Comparison of ENCODE assay signal across 10 mouse cellular contexts in genomic region chr3:151001881-151002412, GRCm38 (mm10).
A peak's percentile ranks its signal among the peaks of the same experiment; 100 is the strongest.
DNase-seq lines count a peak whose midpoint lies in the region; ATAC-seq and TF ChIP-seq lines count a peak whose summit lies in the region.
"Had no signal": no experiment of that assay in that cellular context is flagged by ENCODE, and none has a peak within 500 bp of the region (broad histone marks: within the 10 kb centered on the region; RNA-seq: fewer than 3 reads in every experiment).

No protein-coding gene starts in this region.

- H3K4me3 ChIP-seq in kidney, postnatal 0 days (replicated peaks; ENCODE audit: low read depth, low read length) = no peak overlapping the region
- H3K4me3 ChIP-seq in kidney, embryonic 15.5 days (replicated peaks) = no peak overlapping the region
- no peak overlapping the region for H3K4me3 ChIP-seq in midbrain, embryonic 12.5 days
- H3K4me3 ChIP-seq: embryonic facial prominence, embryonic 15.5 days; limb, embryonic 15.5 days had no signal

- DNase-seq in kidney, postnatal 0 days (ENCODE audit: low spot score) = peak; percentile 45
- peak; percentile 10 for DNase-seq in ZHBTc4 (ENCODE audit: low read depth, low spot score)
- peak; percentile 5 for DNase-seq in layer of hippocampus, adult 9-11 months
- DNase-seq in thymus, postnatal 14 days = no peak
- no peak for DNase-seq in thymus, adult 18-20 months

- WGBS in kidney, postnatal 0 days = 22% methylated on average over 6 of the region's 6 CpGs
- 20% methylated on average over 6 of the region's 6 CpGs for WGBS in kidney, embryonic 15.5 days
- 40% methylated on average over 6 of the region's 6 CpGs for WGBS in midbrain, embryonic 12.5 days

- peak; percentile 25; the same call in 1 of the 2 replicates for ATAC-seq in kidney, postnatal 0 days (replicated peaks; ENCODE audit: low FRiP score, low read depth)
- no peak for ATAC-seq in kidney, embryonic 15.5 days (replicated peaks; ENCODE audit: low FRiP score)
- peak; percentile 65 for ATAC-seq in common myeloid progenitor, adult 5-6 weeks (replicated peaks; ENCODE audit: low read depth, poor library complexity, severe bottlenecking)
- 0 out of 2 replicates have a peak, but pooled peaks have one; percentile 55 for ATAC-seq in midbrain, embryonic 12.5 days (ENCODE audit: low FRiP score, low read depth)

- H3K36me3 ChIP-seq in kidney, postnatal 0 days (ENCODE audit: insufficient read depth, low read length) = no peaks in the 10 kb centered on the region
- no peaks in the 10 kb centered on the region for H3K36me3 ChIP-seq in kidney, embryonic 15.5 days
- no peaks in the 10 kb centered on the region for H3K36me3 ChIP-seq in midbrain, embryonic 12.5 days
- H3K36me3 ChIP-seq: embryonic facial prominence, embryonic 15.5 days; limb, embryonic 15.5 days had no signal

- no peak overlapping the region for H3K9ac ChIP-seq in kidney, postnatal 0 days (ENCODE audit: low read depth, low read length)
- no peak overlapping the region for H3K9ac ChIP-seq in kidney, embryonic 15.5 days
- H3K9ac ChIP-seq in midbrain, embryonic 12.5 days (replicated peaks) = no peak overlapping the region
- H3K9ac ChIP-seq: embryonic facial prominence, embryonic 15.5 days; limb, embryonic 15.5 days had no signal

- no peak overlapping the region for H3K27ac ChIP-seq in kidney, postnatal 0 days
- no peak overlapping the region for H3K27ac ChIP-seq in kidney, embryonic 15.5 days
- no peak overlapping the region for H3K27ac ChIP-seq in midbrain, embryonic 12.5 days (replicated peaks)
- H3K27ac ChIP-seq: embryonic facial prominence, embryonic 15.5 days; limb, embryonic 15.5 days had no signal

- no peaks in the 10 kb centered on the region for H3K27me3 ChIP-seq in kidney, postnatal 0 days (ENCODE audit: insufficient read depth, low read length)
- no peaks in the 10 kb centered on the region for H3K27me3 ChIP-seq in kidney, embryonic 15.5 days
- H3K27me3 ChIP-seq in midbrain, embryonic 12.5 days = no peaks in the 10 kb centered on the region
- H3K27me3 ChIP-seq: embryonic facial prominence, embryonic 15.5 days; limb, embryonic 15.5 days had no signal

- H3K4me2 ChIP-seq in kidney, postnatal 0 days (ENCODE audit: low read length) = no peak overlapping the region
- no peak overlapping the region for H3K4me2 ChIP-seq in kidney, embryonic 15.5 days
- H3K4me2 ChIP-seq in midbrain, embryonic 12.5 days (replicated peaks) = no peak overlapping the region
- H3K4me2 ChIP-seq: embryonic facial prominence, embryonic 15.5 days; limb, embryonic 15.5 days had no signal

- TF ChIP-seq CTCF in kidney, postnatal 0 days (IDR thresholded peaks at IDR 0.05; ENCODE audit: low read depth) = peak; percentile 75

- H3K4me1 ChIP-seq in kidney, postnatal 0 days (replicated peaks; ENCODE audit: insufficient read depth, low read length) = no peaks in the 10 kb centered on the region
- no peaks in the 10 kb centered on the region for H3K4me1 ChIP-seq in kidney, embryonic 15.5 days
- H3K4me1 ChIP-seq in midbrain, embryonic 12.5 days = no peaks in the 10 kb centered on the region
- H3K4me1 ChIP-seq: embryonic facial prominence, embryonic 15.5 days; limb, embryonic 15.5 days had no signal

- no peaks in the 10 kb centered on the region for H3K9me3 ChIP-seq in kidney, postnatal 0 days (replicated peaks; ENCODE audit: low read length)
- H3K9me3 ChIP-seq in kidney, embryonic 15.5 days (replicated peaks) = no peaks in the 10 kb centered on the region
- H3K9me3 ChIP-seq in midbrain, embryonic 12.5 days = no peaks in the 10 kb centered on the region
- H3K9me3 ChIP-seq: embryonic facial prominence, embryonic 15.5 days; limb, embryonic 15.5 days had no signal

Comparison
In these comparisons a context has a peak if more than half of its experiments do, and no peak if none do; other contexts are left out.
1. DNase-seq: peak in kidney, postnatal 0 days (single experiment), ZHBTc4 (single experiment) and layer of hippocampus, adult 9-11 months (single experiment); none in thymus, postnatal 14 days (single experiment) and thymus, adult 18-20 months (0 of 2).